Mouse (Mus musculus) urinary bladder, postnatal 10 days (tissue): Measurements from ENCODE around the gene Clmp.
A peak's percentile ranks its signal among the peaks of the same experiment; 100 is the strongest.
"Not testable (repeated sequence)": the region's sequence is repeated elsewhere in the genome, so short reads cannot be mapped to it uniquely, and the experiment has no call there.

ENCODE experiments used
- DNase-seq: peaks from one replicate; pipeline ENCODE4 v3.0.0; 2022; ENCODE audit warnings: low spot score

Gene Clmp

GRCm38 (mm10) chr9:40776044-40776443, 90.3 kb downstream of the Clmp start:
- no peak for DNase-seq

- DNase-seq, result no peak
Measured at GRCm38 (mm10) chr9:40776459-40777248, 90.9 kb downstream of the Clmp start.

- no peak for DNase-seq
Measured at GRCm38 (mm10) chr9:40780111-40780510, 94.3 kb downstream of the Clmp start.

- no peak for DNase-seq
Measured at GRCm38 (mm10) chr9:40780892-40781725, 95.3 kb downstream of the Clmp start.

GRCm38 (mm10) chr9:40781726-40782581, 96.2 kb downstream of the Clmp start:
- no peak for DNase-seq

GRCm38 (mm10) chr9:40783641-40784373, 98.0 kb downstream of the Clmp start:
- DNase-seq, result no peak

GRCm38 (mm10) chr9:40784374-40784967, 98.7 kb downstream of the Clmp start:
- DNase-seq, result no peak

GRCm38 (mm10) chr9:40785452-40785851, 99.7 kb downstream of the Clmp start:
- no peak for DNase-seq

GRCm38 (mm10) chr9:40786820-40787219, 101.1 kb downstream of the Clmp start:
- not testable (repeated sequence) for DNase-seq

GRCm38 (mm10) chr9:40791864-40792633, 106.3 kb downstream of the Clmp start:
- no peak for DNase-seq

GRCm38 (mm10) chr9:40793581-40793980, 107.8 kb downstream of the Clmp start:
- no peak for DNase-seq

GRCm38 (mm10) chr9:40794251-40794650, 108.5 kb downstream of the Clmp start:
- no peak for DNase-seq

- no peak for DNase-seq
Measured at GRCm38 (mm10) chr9:40794926-40795325, 109.2 kb downstream of the Clmp start.

- DNase-seq, result no peak
Measured at GRCm38 (mm10) chr9:40795562-40795961, 109.8 kb downstream of the Clmp start.

GRCm38 (mm10) chr9:40796054-40796453, 110.3 kb downstream of the Clmp start:
- DNase-seq, result no peak

GRCm38 (mm10) chr9:40798247-40798960, 112.6 kb downstream of the Clmp start:
- DNase-seq, result no peak

GRCm38 (mm10) chr9:40799112-40799511, 113.3 kb downstream of the Clmp start:
- DNase-seq, result no peak

- peak; percentile 22 for DNase-seq
Measured at GRCm38 (mm10) chr9:40799837-40800501, 114.2 kb downstream of the Clmp start.
